Comparison of ENCODE assay signal across 15 mouse cellular contexts in genomic region chr4:131744685-131745043, GRCm38 (mm10).
DNase-seq lines count a peak whose midpoint lies in the region; ATAC-seq lines count a peak whose summit lies in the region.
"Had no signal": no experiment of that assay in that cellular context is flagged by ENCODE, and none has a peak within 500 bp of the region (broad histone marks: within the 10 kb centered on the region; RNA-seq: fewer than 3 reads in every experiment).

No protein-coding gene starts in this region.

- no peaks in the 10 kb centered on the region for H3K9me3 ChIP-seq in heart, embryonic 15.5 days (replicated peaks)
- H3K9me3 ChIP-seq in lung, embryonic 15.5 days, result no peaks in the 10 kb centered on the region
- no peaks in the 10 kb centered on the region for H3K9me3 ChIP-seq in embryonic facial prominence, embryonic 15.5 days (replicated peaks)
- H3K9me3 ChIP-seq in limb, embryonic 10.5 days (replicated peaks), result no peaks in the 10 kb centered on the region
- H3K9me3 ChIP-seq: forebrain, embryonic 10.5 days; neural tube, embryonic 13.5 days; stomach, embryonic 15.5 days had no signal

- no peak overlapping the region for H3K9ac ChIP-seq in heart, embryonic 15.5 days
- no peak overlapping the region for H3K9ac ChIP-seq in lung, embryonic 15.5 days
- H3K9ac ChIP-seq in embryonic facial prominence, embryonic 15.5 days, result no peak overlapping the region
- H3K9ac ChIP-seq: neural tube, embryonic 13.5 days; stomach, embryonic 15.5 days had no signal

- no peak overlapping the region for H3K4me2 ChIP-seq in heart, embryonic 15.5 days
- no peak overlapping the region for H3K4me2 ChIP-seq in lung, embryonic 15.5 days
- H3K4me2 ChIP-seq in embryonic facial prominence, embryonic 15.5 days (replicated peaks), result no peak overlapping the region
- H3K4me2 ChIP-seq: liver, embryonic 11.5 days; neural tube, embryonic 13.5 days; stomach, embryonic 15.5 days had no signal

- 0 out of 2 replicates have a peak, but pooled peaks cover 2% of the 10 kb centered on the region for H3K4me1 ChIP-seq in heart, embryonic 15.5 days (replicated peaks)
- H3K4me1 ChIP-seq in lung, embryonic 15.5 days, result 0 out of 2 replicates have a peak, but pooled peaks cover 7% of the 10 kb centered on the region
- peaks cover 16% of the 10 kb centered on the region for H3K4me1 ChIP-seq in embryonic facial prominence, embryonic 15.5 days
- H3K4me1 ChIP-seq in limb, embryonic 10.5 days, result peaks cover 17% of the 10 kb centered on the region
- H3K4me1 ChIP-seq: neural tube, embryonic 13.5 days had no signal

- H3K27ac ChIP-seq in heart, embryonic 15.5 days, result peak overlapping the region; percentile 6; the same call in 1 of the 2 replicates
- H3K27ac ChIP-seq in lung, embryonic 15.5 days, result peak overlapping the region; percentile 56
- H3K27ac ChIP-seq in embryonic facial prominence, embryonic 15.5 days (replicated peaks), result peak overlapping the region; percentile 58
- H3K27ac ChIP-seq in limb, embryonic 10.5 days, result peak overlapping the region; percentile 44; the same call in 1 of the 2 replicates
- H3K27ac ChIP-seq: forebrain, embryonic 10.5 days; neural tube, embryonic 13.5 days; stomach, embryonic 15.5 days had no signal

- H3K36me3 ChIP-seq in heart, embryonic 15.5 days, result no peaks in the 10 kb centered on the region
- H3K36me3 ChIP-seq in lung, embryonic 15.5 days, result no peaks in the 10 kb centered on the region
- no peaks in the 10 kb centered on the region for H3K36me3 ChIP-seq in embryonic facial prominence, embryonic 15.5 days
- H3K36me3 ChIP-seq in limb, embryonic 10.5 days, result no peaks in the 10 kb centered on the region
- H3K36me3 ChIP-seq: forebrain, embryonic 10.5 days; neural tube, embryonic 13.5 days; stomach, embryonic 15.5 days had no signal

- H3K4me3 ChIP-seq in heart, embryonic 15.5 days, result no peak overlapping the region
- no peak overlapping the region for H3K4me3 ChIP-seq in lung, embryonic 15.5 days
- H3K4me3 ChIP-seq in embryonic facial prominence, embryonic 15.5 days (replicated peaks), result no peak overlapping the region
- no peak overlapping the region for H3K4me3 ChIP-seq in limb, embryonic 10.5 days
- H3K4me3 ChIP-seq: forebrain, embryonic 10.5 days; neural tube, embryonic 13.5 days; stomach, embryonic 15.5 days had no signal

- H3K27me3 ChIP-seq in heart, embryonic 15.5 days, result no peaks in the 10 kb centered on the region; the same call in none of the 2 replicates
- H3K27me3 ChIP-seq in lung, embryonic 15.5 days, result no peaks in the 10 kb centered on the region
- H3K27me3 ChIP-seq in embryonic facial prominence, embryonic 15.5 days, result no peaks in the 10 kb centered on the region
- no peaks in the 10 kb centered on the region for H3K27me3 ChIP-seq in limb, embryonic 10.5 days (ENCODE audit: low read depth, poor library complexity, severe bottlenecking)
- H3K27me3 ChIP-seq: neural tube, embryonic 13.5 days; stomach, embryonic 15.5 days had no signal

- DNase-seq in heart, adult 18-20 months, result no peak
- no peak for DNase-seq in lung, postnatal 10 days
- DNase-seq in limb, embryonic 10.5 days (ENCODE audit: low spot score), result no peak
- DNase-seq in MN1 (ENCODE audit: low spot score), result no peak
- DNase-seq in thymus, postnatal 4 days, result no peak
- DNase-seq: cerebellum, adult 9-10 months; thymus, postnatal 36 days had no signal

- 52% methylated on average over 5 of the region's 5 CpGs for WGBS in heart, embryonic 15.5 days
- 38% methylated on average over 5 of the region's 5 CpGs for WGBS in lung, embryonic 15.5 days
- WGBS in embryonic facial prominence, embryonic 15.5 days, result 74% methylated on average over 5 of the region's 5 CpGs
- 81% methylated on average over 5 of the region's 5 CpGs for WGBS in limb, embryonic 10.5 days

- no peak for ATAC-seq in heart, embryonic 15.5 days (replicated peaks; ENCODE audit: insufficient number of reproducible peaks, insufficient read depth, low FRiP score, low read depth)
- ATAC-seq in lung, embryonic 15.5 days (ENCODE audit: borderline replicate concordance, extremely low read depth, low FRiP score, low TSS enrichment), result no peak
- ATAC-seq in embryonic facial prominence, embryonic 15.5 days (ENCODE audit: insufficient number of reproducible peaks, low FRiP score, low TSS enrichment, low read depth), result no peak
- ATAC-seq: inflammation-experienced regulatory T-cells, adult 6 months had no signal

Comparison
In these comparisons a context has a peak if more than half of its experiments do, and no peak if none do; other contexts are left out.
1. H3K27ac ChIP-seq: peak in every context shown above with its lines; median percentile 58 in embryonic facial prominence, embryonic 15.5 days; 56 in lung, embryonic 15.5 days; 44 in limb, embryonic 10.5 days; 6 in heart, embryonic 15.5 days.